Mouse (Mus musculus): ENCODE data around the gene Olfr49. TPM values are rescaled to one million over a fixed set of nuclear protein-coding genes. Genes with fewer than 3 reads are reported as not detected.

Gene Olfr49
- not detected for total RNA-seq (2021)
- long read RNA-seq, experiment 1 = 0 reads
- long read RNA-seq, experiment 2 = 0 reads

- Histone ChIP-seq H3K27ac (no peak within 1 kb of the TSS), H3K4me3 (no peak within 1 kb of the TSS)
- intact Hi-C loops (cut with DNase I) = no loop called here
- TF ChIP-seq CTCF (IDR thresholded peaks at IDR 0.05) = no peak
- DNase-seq = no peak
Observed at GRCm38 (mm10) chr14:54284839-54285238, at the start of gene Olfr49. TSS of gene Olfr49 (minus strand) at chr14:54284939.

- Histone ChIP-seq H3K27ac (no peak overlapping the region), H3K4me3 (no peak overlapping the region)
- no peak for DNase-seq
- TF ChIP-seq CTCF (IDR thresholded peaks at IDR 0.05) = no peak
- intact Hi-C loops (cut with DNase I) = no loop called here
Observed at GRCm38 (mm10) chr14:54333452-54334189, 48.9 kb upstream of the Olfr49 start.

GRCm38 (mm10) chr14:54332176-54333074 lies 47.7 kb upstream of the Olfr49 start:
- intact Hi-C loops (cut with DNase I) = no loop called here
- H3K27ac ChIP-seq = no peak overlapping the region
- no peak for TF ChIP-seq CTCF (IDR thresholded peaks at IDR 0.05)
- no peak overlapping the region for H3K4me3 ChIP-seq
- DNase-seq = no peak

- intact Hi-C loops (cut with DNase I) = no loop called here
- no peak for TF ChIP-seq CTCF (IDR thresholded peaks at IDR 0.05)
- no peak overlapping the region for H3K27ac ChIP-seq
- H3K4me3 ChIP-seq = no peak overlapping the region
- DNase-seq = no peak
Observed at GRCm38 (mm10) chr14:54331178-54331577, 46.4 kb upstream of the Olfr49 start.

- intact Hi-C loops (cut with DNase I) = no loop called here
- H3K4me3 ChIP-seq = no peak overlapping the region
- no peak for TF ChIP-seq CTCF (IDR thresholded peaks at IDR 0.05)
- DNase-seq = no peak
- no peak overlapping the region for H3K27ac ChIP-seq
Observed at GRCm38 (mm10) chr14:54329201-54329600, 44.5 kb upstream of the Olfr49 start.

GRCm38 (mm10) chr14:54328548-54328947 lies 43.8 kb upstream of the Olfr49 start:
- TF ChIP-seq CTCF (IDR thresholded peaks at IDR 0.05) = peak; percentile 39
- intact Hi-C loops (cut with DNase I) = no loop called here
- H3K4me3 ChIP-seq = no peak overlapping the region

GRCm38 (mm10) chr14:54324486-54324885 lies 39.7 kb upstream of the Olfr49 start:
- TF ChIP-seq CTCF (IDR thresholded peaks at IDR 0.05) = no peak
- intact Hi-C loops (cut with DNase I) = no loop called here
- Histone ChIP-seq H3K4me3 (no peak overlapping the region), H3K27ac (no peak overlapping the region)
- DNase-seq = no peak

More at GRCm38 (mm10) chr14:54328548-54328947, 43.8 kb upstream of the Olfr49 start:
- H3K27ac ChIP-seq = no peak overlapping the region
- no peak for DNase-seq

GRCm38 (mm10) chr14:54321556-54322376 lies 37.0 kb upstream of the Olfr49 start:
- Histone ChIP-seq H3K27ac (no peak overlapping the region), H3K4me3 (no peak overlapping the region)
- no peak for TF ChIP-seq CTCF (IDR thresholded peaks at IDR 0.05)
- intact Hi-C loops (cut with DNase I) = no loop called here
- no peak for DNase-seq

GRCm38 (mm10) chr14:54311763-54312162 lies 27.0 kb upstream of the Olfr49 start:
- Histone ChIP-seq H3K27ac (no peak overlapping the region), H3K4me3 (no peak overlapping the region)
- TF ChIP-seq CTCF (IDR thresholded peaks at IDR 0.05) = no peak
- intact Hi-C loops (cut with DNase I) = no loop called here
- no peak for DNase-seq

GRCm38 (mm10) chr14:54300676-54301075 lies 15.9 kb upstream of the Olfr49 start:
- H3K27ac ChIP-seq = no peak overlapping the region
- no peak overlapping the region for H3K4me3 ChIP-seq
- intact Hi-C loops (cut with DNase I) = no loop called here
- TF ChIP-seq CTCF (IDR thresholded peaks at IDR 0.05) = no peak
- DNase-seq = no peak

GRCm38 (mm10) chr14:54300136-54300535 lies 15.4 kb upstream of the Olfr49 start:
- TF ChIP-seq CTCF (IDR thresholded peaks at IDR 0.05) = no peak
- no peak overlapping the region for H3K27ac ChIP-seq
- H3K4me3 ChIP-seq = no peak overlapping the region
- DNase-seq = no peak
- intact Hi-C loops (cut with DNase I) = no loop called here

GRCm38 (mm10) chr14:54276446-54276845 lies 8.3 kb downstream of the Olfr49 start:
- H3K27ac ChIP-seq = no peak overlapping the region
- TF ChIP-seq CTCF (IDR thresholded peaks at IDR 0.05) = no peak
- intact Hi-C loops (cut with DNase I) = no loop called here
- no peak for DNase-seq
- no peak overlapping the region for H3K4me3 ChIP-seq
